Mouse (Mus musculus): Measurements from ENCODE around the gene Mms22l. TPM values are rescaled to one million over a fixed set of nuclear protein-coding genes. Genes with fewer than 3 reads are reported as not detected.
"Not testable (repeated sequence)": the region's sequence is repeated elsewhere in the genome, so short reads cannot be mapped to it uniquely, and the experiment has no call there.

Mms22l gene
- polyA plus RNA-seq, 1 experiment: 17.3 TPM

- H3K4me1 ChIP-seq (replicated peaks; ENCODE audit: control insufficient read depth, insufficient read depth, low read length): no peaks in the 10 kb centered on the region
- H3K36me3 ChIP-seq (ENCODE audit: control insufficient read depth, insufficient read depth, low read length): no peaks in the 10 kb centered on the region
- WGBS: 85% methylated on average over 1 of the region's 1 CpGs
- no peak overlapping the region for H3K27ac ChIP-seq (ENCODE audit: control insufficient read depth, insufficient read depth, low read length)
- H3K4me3 ChIP-seq (ENCODE audit: control insufficient read depth, insufficient read depth, low read length): no peak overlapping the region
- H3K27me3 ChIP-seq (ENCODE audit: control insufficient read depth, insufficient read depth, low read length): no peaks in the 10 kb centered on the region
- no peak for TF ChIP-seq POLR2A (IDR thresholded peaks at IDR 0.05; ENCODE audit: control insufficient read depth, extremely low read depth, insufficient read depth, low read length, poor library complexity)
- no peak for TF ChIP-seq CTCF (IDR thresholded peaks at IDR 0.05; ENCODE audit: borderline replicate concordance, control insufficient read depth, extremely low read depth, insufficient read depth, low read length, poor library complexity)
- no peak for DNase-seq
Measured at GRCm38 (mm10) chr4:24627871-24628270, 131.6 kb downstream of the Mms22l start.

- no peak for DNase-seq
- no peaks in the 10 kb centered on the region for H3K27me3 ChIP-seq (ENCODE audit: control insufficient read depth, insufficient read depth, low read length)
- no peaks in the 10 kb centered on the region for H3K4me1 ChIP-seq (replicated peaks; ENCODE audit: control insufficient read depth, insufficient read depth, low read length)
- H3K36me3 ChIP-seq (ENCODE audit: control insufficient read depth, insufficient read depth, low read length): no peaks in the 10 kb centered on the region
- no peak for TF ChIP-seq POLR2A (IDR thresholded peaks at IDR 0.05; ENCODE audit: control insufficient read depth, extremely low read depth, insufficient read depth, low read length, poor library complexity)
- no peak overlapping the region for H3K4me3 ChIP-seq (ENCODE audit: control insufficient read depth, insufficient read depth, low read length)
- WGBS: 86% methylated on average over 2 of the region's 2 CpGs
- H3K27ac ChIP-seq (ENCODE audit: control insufficient read depth, insufficient read depth, low read length): no peak overlapping the region
Measured at GRCm38 (mm10) chr4:24630430-24630829, 134.2 kb downstream of the Mms22l start.

- TF ChIP-seq POLR2A (IDR thresholded peaks at IDR 0.05; ENCODE audit: control insufficient read depth, extremely low read depth, insufficient read depth, low read length, poor library complexity) (no peak), CTCF (IDR thresholded peaks at IDR 0.05; ENCODE audit: borderline replicate concordance, control insufficient read depth, extremely low read depth, insufficient read depth, low read length, poor library complexity) (no peak)
- H3K27me3 ChIP-seq (ENCODE audit: control insufficient read depth, insufficient read depth, low read length): no peaks in the 10 kb centered on the region
- WGBS: 97% methylated on average over 9 of the region's 9 CpGs
Measured at GRCm38 (mm10) chr4:24631177-24631911, 135.1 kb downstream of the Mms22l start.

GRCm38 (mm10) chr4:24642306-24642705, 146.1 kb downstream of the Mms22l start:
- no peak for DNase-seq
- Histone ChIP-seq H3K4me1 (replicated peaks; ENCODE audit: control insufficient read depth, insufficient read depth, low read length) (no peaks in the 10 kb centered on the region), H3K4me3 (ENCODE audit: control insufficient read depth, insufficient read depth, low read length) (no peak overlapping the region), H3K36me3 (ENCODE audit: control insufficient read depth, insufficient read depth, low read length) (no peaks in the 10 kb centered on the region), H3K27ac (ENCODE audit: control insufficient read depth, insufficient read depth, low read length) (no peak overlapping the region), H3K27me3 (ENCODE audit: control insufficient read depth, insufficient read depth, low read length) (no peaks in the 10 kb centered on the region)
- WGBS: 99% methylated on average over 2 of the region's 2 CpGs
- TF ChIP-seq CTCF (IDR thresholded peaks at IDR 0.05; ENCODE audit: borderline replicate concordance, control insufficient read depth, extremely low read depth, insufficient read depth, low read length, poor library complexity) (no peak), POLR2A (IDR thresholded peaks at IDR 0.05; ENCODE audit: control insufficient read depth, extremely low read depth, insufficient read depth, low read length, poor library complexity) (no peak)

More at GRCm38 (mm10) chr4:24631177-24631911, 135.1 kb downstream of the Mms22l start:
- no peaks in the 10 kb centered on the region for H3K36me3 ChIP-seq (ENCODE audit: control insufficient read depth, insufficient read depth, low read length)
- H3K27ac ChIP-seq (ENCODE audit: control insufficient read depth, insufficient read depth, low read length): no peak overlapping the region
- no peaks in the 10 kb centered on the region for H3K4me1 ChIP-seq (replicated peaks; ENCODE audit: control insufficient read depth, insufficient read depth, low read length)
- no peak overlapping the region for H3K4me3 ChIP-seq (ENCODE audit: control insufficient read depth, insufficient read depth, low read length)
- DNase-seq: no peak

- not testable (repeated sequence) for H3K36me3 ChIP-seq (ENCODE audit: control insufficient read depth, insufficient read depth, low read length); H3K4me3 ChIP-seq (ENCODE audit: control insufficient read depth, insufficient read depth, low read length); H3K4me1 ChIP-seq (replicated peaks; ENCODE audit: control insufficient read depth, insufficient read depth, low read length); H3K27ac ChIP-seq (ENCODE audit: control insufficient read depth, insufficient read depth, low read length); H3K27me3 ChIP-seq (ENCODE audit: control insufficient read depth, insufficient read depth, low read length); DNase-seq
- WGBS: 96% methylated on average over 7 of the region's 8 CpGs
Measured at GRCm38 (mm10) chr4:24644735-24645134, 148.5 kb downstream of the Mms22l start.
